Mouse (Mus musculus) layer of hippocampus, adult 11-12 months (tissue): ENCODE measurements around the gene Havcr2.
"Not testable (repeated sequence)": the region's sequence is repeated elsewhere in the genome, so short reads cannot be mapped to it uniquely, and the experiment has no call there.

Experiments
- DNase-seq: peaks from one replicate; pipeline ENCODE4 v3.0.0; 2022; ENCODE audit warnings: low spot score

Havcr2 gene

DNA sequence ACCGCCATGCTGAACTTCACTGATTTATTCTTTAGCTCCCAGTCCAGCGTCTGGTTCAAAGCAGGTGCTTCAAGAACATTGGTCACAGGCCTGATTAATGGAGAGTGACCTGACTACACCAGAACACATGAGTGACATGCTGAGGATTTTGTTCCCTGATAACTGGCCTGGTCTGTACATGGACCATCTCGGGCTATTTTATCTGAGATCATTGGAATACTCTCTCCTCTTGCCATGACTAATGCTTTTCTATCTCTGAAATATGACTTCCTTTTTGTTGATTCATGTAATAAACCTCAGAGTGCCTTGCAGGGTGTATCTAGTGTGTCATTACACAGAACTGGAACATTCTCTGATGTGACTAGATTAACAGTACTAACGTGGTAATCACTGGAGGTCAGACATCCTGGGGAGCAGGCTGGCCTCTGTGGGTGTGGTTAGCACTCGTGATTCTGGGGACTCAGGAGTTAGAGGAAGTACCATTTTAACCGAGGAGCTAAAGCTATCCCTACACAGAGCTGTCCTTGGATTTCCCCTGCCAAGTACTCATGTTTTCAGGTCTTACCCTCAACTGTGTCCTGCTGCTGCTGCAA is at the start of gene Havcr2:
Havcr2 (plus strand) TSS at position 483 of the 593 bp plus-strand sequence.
- peak; percentile 22 for DNase-seq

DNA sequence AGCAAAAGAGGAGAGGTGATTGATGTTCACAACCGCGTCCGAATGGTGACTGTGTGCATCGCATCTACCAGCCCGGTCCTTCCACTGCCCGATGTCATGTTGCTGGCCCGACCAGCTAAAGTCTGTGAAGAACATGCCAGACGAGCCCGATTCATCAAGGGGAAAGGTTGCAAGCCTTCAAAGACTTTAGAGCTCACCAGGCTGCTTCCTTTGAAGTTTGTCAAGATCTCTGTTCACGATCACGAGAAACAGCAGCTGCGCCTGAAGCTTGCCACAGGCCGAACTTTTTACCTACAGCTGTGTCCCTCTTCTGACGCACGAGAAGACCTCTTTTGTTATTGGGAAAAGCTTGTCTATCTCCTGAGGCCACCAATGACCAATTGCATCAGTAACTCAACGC is 49.7 kb upstream of the Havcr2 start:
- DNase-seq = no peak

DNA sequence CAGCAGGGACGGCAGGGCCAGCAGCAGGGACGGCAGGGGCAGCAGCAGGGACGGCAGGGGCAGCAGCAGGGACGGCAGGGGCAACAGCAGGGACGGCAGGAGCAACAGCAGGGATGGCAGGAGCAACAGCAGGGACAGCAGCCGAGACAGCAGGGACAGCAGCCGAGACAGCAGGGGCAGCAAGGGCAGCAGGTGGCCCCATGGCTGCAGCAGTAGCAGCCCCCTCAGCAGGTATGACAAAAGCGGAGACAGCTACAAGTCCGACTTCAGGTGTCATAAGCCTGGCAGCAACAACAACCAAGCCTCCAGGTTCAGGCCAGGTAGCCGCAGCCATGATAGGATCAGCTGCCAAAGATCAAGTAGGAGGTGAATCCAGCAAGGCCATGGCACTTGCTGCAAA is 48.0 kb upstream of the Havcr2 start:
- DNase-seq = no peak

DNA sequence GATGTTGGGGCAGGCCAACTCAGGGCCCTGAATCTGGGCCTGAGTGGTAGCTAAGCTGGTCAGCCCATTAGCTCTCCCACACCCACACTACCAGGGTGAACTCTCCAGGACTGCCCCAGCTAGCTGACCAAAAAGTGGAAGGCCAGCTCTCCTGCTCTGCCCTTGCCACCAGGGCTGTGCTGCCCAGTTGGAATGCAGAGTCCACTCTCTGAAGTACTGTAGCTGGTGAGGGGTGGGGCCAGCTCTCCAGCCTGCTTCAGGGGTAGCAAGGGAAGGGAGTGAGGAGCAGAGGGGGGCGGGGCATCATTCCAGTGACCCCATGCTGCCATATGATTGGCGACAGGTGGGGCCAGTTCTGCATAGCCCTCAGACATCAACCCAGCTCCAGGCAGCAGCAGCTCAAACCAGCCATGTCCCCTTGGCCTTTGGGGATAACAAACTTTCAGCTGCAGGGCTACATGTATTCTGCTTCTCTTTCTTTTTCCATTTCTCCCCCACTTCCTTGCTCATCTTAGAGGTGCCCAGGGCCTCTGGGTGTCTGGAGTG is 44.6 kb upstream of the Havcr2 start:
- DNase-seq = no peak

DNA sequence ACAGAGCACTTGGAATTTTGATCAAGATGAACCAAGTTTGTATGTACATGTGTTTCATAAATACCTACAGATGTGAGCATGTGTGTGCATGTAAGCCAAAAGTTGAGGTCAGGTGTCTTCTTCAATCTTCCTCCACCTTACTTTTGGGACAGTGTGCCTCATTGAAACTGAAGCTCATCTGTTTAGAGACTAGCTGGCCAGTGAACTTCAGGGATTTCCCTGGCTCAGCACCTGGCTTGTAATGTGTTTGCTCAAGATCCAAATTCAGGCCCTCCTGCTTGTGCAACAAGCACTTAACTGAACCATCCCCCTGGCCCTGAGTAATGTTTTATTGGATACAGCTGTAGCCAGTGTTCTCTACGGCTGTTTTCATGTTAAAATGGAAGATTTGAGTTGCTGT is 36.3 kb upstream of the Havcr2 start:
- no peak for DNase-seq

DNA sequence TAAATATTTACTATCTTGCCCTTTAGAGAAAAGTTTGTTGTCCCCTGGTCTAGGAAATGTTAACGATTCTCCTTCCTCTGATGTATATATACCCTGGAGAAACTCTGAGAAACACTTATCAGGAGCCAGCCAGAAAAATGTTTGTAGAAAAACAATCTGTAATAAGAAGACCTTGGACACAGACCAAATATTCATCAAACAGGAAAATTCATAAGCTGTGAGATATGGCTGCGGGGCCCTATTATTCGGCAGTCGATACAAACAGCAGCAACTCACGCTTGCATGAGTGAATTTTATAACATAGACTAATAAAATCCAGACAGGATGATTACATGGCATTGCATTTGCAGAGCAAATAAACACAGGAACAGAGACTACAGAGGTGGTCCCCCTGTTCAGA is 35.9 kb upstream of the Havcr2 start:
- DNase-seq = no peak

DNA sequence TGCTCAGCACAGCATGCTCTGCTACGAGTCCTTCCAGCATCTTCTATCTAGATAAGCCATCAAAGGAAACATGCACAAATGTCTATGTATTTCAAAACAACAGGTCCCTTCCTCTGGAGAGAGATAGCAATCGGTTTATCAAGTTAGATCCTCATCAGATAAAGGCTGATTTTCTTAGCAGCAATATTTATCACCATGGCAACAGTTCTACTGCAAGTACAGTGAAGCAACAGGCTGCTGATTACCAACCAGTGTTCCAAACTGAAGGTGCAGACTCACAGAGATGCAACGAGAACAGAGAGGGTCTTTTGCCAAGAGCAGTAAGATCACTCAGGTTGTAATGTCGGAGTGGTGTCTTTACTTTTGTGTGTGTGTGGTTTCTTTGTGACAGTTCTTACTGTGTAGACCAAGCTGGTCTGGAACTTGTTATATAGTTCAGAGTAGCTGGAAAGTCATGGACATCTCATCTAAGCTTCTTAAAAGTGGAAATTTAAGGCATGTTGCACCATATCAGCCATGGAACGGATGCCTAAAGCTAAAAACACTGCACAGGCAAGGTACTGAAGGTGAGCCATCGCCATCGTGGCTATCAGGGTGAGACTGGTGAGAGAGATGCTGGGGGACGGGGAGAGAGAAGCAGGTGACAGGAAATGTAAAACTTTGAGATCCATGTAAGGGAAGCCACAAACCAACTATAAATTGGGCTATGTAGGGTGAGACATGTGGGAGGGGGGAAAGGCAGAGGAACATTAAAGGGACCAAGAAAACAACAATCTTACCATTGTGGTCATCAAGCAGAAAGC is 33.4 kb upstream of the Havcr2 start:
- DNase-seq = no peak

DNA sequence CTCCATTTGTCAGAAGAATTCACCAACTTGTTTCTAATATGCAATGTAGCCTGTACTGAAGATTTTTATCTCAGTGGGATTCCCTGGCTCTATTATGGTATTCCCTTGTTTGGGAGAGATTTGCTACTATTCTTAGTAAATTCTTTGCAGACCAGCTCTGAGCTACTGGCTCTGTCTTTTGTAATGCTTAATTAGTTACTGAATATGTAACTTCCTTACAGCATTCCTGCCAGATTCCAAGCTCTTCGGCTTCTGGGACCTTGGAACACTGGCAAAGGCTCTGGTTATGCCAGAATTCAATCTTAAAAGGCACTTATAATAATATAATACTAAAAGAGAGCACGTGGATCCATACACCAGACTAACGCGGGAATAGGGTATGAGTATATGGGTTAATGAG is 26.6 kb upstream of the Havcr2 start:
- DNase-seq = not testable (repeated sequence)

DNA sequence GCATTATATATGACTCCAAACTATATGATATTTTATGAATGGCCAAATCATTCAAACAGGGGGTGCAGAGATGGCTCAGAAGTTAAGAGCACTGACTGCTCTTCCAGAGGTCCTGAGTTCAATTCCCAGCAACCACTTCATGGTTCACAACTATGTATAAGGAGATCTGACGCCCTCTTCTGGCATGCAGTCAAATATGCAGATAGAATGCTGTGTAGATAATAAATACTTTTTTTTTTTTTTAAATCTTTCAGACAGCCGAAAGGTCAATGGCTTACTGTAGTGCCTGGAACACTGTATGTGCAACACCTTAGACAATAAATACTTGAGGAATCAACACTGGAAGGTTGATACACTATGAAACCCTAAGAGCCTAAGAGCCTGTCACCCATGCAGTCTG is 24.6 kb upstream of the Havcr2 start:
- no peak for DNase-seq

DNA sequence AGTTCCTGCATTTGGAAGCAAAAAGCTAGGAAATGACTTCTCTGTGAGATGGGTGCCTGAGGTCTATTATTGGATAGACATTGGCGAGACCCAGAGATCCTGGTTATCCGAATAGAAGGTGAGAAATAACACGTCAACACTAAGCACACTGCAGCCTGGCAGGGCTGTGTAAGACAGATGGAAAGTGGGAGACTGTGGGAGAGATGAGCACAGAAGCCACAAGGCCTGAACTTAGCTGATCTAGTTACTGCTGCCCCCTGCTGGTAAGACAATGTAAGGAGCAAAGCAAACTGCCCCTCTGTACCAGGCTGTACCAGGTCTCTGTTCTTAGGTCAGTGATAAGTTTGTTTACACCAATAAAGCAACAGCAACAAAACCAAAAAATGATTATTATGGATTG is 23.6 kb upstream of the Havcr2 start:
- DNase-seq = peak; percentile 90

DNA sequence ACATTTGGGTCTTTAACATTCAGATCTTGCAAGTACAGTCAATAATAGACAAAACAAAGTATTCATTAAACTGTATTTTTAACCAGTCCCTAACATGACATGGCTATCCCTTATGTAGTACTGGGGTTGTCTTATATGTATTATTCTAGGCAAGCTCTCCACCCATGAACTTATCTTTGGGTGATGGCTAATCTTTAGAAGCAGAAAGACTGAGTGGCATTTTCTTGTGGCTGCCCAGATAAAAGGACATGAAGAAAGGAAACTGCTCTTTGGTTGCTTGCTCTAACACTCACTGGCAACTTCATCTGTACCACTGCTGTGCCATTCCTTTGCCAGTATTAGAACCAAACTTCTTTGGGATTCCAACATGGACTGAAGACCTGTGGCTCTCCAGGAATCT is 19.4 kb upstream of the Havcr2 start:
- no peak for DNase-seq

DNA sequence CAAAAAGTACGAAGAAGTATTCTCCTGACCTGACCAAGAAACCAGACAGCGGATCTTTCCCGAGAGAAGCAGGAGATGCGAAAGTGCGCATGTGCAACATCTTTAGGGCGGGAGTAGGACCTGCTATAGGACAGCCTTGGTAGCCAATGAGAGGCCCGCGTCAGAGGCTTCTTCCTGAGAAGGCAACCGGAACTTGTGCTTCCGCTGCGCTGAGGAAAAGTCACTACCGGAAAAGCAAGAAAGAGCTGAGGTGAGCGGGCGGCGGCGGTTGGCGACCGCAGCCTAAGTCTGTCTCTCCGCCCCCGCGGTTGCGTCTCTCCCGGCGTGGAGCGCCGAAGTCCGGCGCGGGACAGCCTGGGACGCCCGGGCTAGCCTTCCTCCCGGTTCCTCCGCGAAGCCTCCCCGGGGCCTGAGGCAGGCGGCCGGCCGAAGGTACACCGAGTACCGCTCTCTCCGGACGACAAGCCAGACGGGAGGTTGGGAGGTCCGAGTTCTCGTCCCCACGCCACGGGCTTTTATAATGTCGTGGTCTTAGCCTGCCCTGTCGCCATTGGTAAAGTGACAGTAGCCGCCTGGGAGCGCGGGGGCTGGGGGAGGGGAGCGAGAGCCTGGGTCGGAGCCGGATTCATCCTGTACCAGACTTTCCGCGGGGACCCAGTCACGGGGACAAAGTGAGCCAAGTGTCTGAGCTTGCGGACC is 17.8 kb upstream of the Havcr2 start, which contains the start of gene Med7:
Med7 (plus strand) TSS at position 166 of the 699 bp plus-strand sequence.
- DNase-seq = peak; percentile 96

DNA sequence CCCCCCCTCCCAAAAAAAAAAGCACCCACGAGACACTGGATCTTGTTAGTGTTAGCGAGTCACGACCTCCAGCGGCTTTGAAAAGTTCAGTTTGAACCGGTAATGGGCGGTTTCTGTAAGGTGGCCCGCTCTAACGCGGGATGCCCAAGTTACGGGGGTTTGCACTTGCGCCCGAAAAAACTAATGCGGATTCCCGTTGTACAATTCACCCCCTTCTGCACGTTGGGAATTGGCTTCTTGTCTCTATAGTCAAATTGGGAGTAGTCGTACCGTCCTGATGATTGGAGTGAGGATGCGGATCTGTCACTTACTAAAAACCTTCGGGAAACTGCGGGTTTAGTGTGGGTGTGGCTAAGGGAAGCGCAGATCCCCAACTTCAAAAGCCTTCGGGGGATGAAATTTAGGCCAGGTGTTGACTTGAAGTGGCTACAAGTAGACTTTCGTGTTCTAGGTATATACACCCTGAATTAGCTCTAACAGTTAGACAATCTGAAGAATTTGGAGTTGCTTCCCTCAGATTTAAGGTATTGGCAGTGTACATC is 17.2 kb upstream of the Havcr2 start:
- DNase-seq = no peak

DNA sequence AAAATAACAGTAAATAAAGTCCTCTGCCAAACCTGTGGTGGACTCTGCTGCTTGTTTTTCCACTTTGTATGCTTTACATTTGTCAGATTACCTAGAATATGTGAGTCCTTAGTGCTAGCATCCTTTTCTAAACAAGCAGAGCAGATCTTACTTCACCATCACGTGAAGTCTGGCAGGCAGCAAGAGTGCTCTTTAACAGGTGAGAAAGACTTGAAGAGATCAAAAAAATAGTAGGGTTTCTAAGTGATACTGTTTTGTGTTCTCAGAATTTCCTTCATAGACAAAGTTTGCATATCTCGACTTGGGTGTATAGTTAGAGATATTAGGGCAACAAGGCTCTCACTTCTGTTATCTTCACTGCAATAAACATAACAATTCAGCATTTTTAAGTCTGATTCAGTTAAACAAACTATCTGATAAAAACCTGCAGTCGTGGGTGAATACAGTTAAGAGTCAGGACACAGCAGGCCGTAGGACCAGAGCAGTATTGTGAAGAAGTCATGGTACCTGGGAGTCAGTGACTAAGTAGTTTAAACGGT is 15.7 kb upstream of the Havcr2 start:
- DNase-seq = no peak

DNA sequence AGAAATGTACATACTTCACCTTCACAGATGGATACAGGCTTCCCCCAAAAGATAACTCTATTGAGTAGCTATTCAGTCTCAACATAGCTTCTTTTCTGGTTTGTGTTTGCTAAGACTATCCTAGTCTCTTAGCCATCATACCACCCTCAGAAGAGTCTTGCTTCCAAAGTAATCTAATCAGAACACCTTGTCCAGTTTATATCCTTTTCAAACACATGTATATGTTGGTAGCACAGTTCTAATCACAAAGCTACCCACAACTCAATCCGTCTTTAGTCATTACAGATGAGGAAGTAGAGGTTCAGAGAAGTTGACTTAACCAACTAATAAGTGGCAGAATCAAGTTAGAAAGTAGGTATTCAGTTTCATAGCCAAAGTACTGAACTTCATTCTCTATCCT is 13.0 kb upstream of the Havcr2 start:
- DNase-seq = no peak

DNA sequence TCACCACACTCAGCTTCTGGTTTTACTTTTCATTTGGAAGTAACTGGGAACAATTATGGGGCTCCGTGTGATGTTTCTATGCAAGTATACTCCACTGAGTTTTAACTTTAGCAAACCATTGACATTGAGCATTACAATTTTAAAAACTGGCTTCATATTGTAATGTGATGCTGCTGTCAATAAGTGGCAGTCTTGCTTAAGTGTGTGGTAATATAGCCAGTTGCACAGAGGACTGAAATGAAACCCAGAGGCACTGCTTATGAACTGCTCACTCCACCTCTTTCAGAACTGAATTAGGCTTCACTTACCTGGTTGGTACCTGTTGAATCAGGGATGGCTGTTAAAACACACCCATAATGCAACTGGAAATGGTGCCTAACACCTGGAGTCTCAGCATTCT is 11.6 kb upstream of the Havcr2 start:
- no peak for DNase-seq

DNA sequence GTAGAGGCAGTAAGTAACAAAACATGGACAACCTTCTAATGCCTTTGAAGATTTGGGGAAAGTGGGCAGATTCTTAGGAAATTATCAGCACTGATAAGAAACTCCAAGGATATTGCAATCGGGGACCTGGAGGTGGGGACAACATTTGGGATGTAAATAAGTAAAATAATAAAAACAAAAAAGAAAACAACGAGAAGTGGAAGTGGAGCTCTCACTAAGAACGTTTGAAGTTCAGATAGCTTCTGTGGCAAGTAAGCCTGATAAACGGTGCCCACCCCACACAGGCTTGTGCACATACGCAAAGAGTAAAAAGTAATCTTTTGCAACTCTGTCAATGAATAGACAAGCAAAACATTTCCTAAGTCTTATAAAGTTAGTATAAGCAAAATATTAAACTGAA is 10.8 kb upstream of the Havcr2 start:
- DNase-seq = no peak

DNA sequence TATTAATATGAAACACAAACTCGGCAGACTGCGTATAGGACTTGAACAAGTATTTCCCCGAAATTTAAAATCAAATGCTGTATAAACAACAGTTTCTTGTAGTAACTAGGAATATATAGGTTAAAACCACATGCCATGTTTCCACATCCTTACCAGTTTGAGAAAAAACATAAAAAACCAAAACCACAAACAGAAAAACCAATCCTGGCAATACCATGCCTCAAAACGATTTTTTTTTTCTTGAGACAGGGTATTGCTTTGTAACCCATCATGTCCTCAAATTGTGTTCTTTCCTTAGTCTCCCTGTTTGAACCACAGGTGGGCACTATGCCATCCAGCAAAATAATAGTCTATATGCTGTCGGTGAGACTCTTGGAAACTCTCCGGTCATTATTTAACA is 8.6 kb upstream of the Havcr2 start:
- no peak for DNase-seq

DNA sequence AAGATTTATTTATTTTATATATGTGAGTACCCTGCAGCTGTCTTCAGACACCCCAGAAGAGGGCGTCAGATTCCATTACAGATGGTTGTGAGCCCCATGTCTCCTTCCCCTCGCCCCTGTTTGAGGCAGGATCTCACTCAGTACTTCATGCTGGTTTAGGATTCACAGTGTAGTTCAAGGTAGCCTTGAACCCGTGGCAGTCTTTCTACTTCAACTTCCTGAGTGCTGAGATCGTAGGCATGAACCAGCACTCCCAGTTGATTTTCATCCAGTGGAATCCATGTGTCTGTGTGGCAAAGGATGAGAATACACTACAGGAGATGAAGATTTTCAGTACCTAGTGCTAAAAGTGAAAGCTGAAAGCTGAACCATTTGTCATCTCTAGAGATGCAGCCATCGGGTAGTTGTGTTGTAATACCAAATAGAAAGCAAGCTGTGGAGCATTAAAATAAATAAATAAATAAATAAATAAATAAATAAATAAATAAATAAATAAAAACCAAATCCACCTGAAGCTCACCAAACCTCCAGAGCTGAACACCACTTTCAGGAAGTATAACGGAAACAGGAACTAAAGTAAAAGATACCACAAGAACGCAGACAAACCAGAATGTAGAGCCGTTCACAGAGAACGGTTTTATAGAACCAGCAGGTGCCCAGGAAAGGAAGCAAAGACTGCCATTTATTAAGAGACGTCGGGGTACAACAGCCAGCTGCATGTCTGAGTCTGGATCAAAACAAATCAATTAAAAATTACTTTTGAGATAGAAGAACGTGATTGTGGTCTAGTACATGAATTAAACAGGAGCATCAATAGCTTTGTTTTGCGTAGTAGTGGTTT is 6.9 kb upstream of the Havcr2 start:
- DNase-seq = no peak

DNA sequence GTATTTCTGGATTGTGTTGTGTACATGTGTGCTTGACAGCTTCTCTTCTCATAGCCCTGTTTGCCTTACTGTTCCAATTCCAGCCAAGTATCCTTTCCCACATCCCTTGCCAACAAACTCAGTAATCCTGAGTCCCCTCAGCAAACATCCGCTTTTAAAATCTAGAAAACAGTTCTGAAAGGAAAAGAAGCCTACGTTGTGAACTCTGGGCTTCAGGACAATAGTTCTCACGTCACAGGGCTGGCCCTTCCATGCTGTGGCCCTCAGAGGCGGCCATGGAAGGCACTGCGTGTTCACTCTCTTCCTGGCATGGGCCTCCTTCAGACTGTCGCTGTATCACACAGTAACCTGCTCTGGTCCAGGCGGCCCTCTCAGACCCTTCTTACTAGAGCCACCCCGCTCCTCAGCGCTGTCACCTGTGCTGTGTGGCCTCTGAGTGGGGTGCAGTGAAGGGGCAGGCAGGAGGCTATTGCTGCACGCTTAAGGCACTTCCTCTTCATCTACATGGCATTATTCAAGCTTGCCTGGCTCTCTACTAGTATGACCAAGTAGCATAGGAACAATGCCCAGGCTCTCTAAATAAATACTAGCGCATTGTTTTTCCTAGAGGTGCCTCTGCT is 5.2 kb upstream of the Havcr2 start:
- DNase-seq = no peak

DNA sequence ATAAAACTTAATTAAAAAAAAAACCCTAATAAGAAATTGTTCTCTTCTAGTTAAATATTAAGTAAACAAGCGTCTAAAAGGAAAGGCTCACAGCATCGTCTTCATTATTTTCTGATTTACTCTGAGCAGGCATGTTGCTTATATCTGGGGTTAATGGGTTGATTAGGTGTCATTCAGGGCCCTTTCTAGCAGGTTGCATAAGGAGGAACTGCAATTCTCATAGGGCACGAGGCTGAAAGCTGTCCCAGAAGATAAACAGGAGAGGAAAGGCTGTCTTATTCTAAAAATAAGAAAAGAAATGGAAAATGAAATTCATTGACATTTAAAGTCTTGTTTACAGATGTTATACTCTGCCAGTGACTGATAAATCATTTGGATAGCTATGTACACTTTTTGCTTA is 5.2 kb downstream of the Havcr2 start:
- no peak for DNase-seq
